Mouse (Mus musculus): Measurements from ENCODE around the gene Uxs1.

DNA sequence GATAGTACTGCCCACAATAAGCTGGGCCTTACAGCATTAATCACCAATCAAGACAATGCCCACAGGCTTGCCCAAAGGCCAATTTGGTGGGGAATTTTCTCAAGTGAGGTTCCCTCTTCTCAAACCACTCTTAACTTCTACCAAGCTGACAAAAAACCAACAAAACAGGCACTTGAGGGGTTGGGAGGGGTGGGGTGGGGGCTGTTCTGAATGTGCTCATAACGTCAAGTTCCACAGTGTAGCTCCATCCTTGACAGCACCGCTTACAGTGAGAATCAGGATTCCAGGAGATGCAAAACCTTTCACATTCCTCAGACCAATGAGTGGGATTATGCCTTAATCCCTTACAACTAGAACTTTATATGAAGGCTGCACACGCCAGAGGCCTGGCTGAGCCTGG, 44.4 kb downstream of the Uxs1 start:
- no peak for TF ChIP-seq CTCF (IDR thresholded peaks at IDR 0.05; ENCODE audit: borderline replicate concordance, insufficient read depth, low read length)
- TF ChIP-seq POLR2A (IDR thresholded peaks at IDR 0.05; ENCODE audit: low read depth, low read length), result no peak
